Mouse (Mus musculus) liver, embryonic 13.5 days (tissue): ENCODE results near the gene Olfr1098. TPM values are rescaled to one million over a fixed set of nuclear protein-coding genes. Genes with fewer than 3 reads are reported as not detected.

Source experiments
- ATAC-seq: fragments of 200-750 bp; cut with Nextera tagmentation; 2 replicates; pipeline ENCODE4 v1.8.0; 2017; ENCODE audit warnings: low read depth, mild to moderate bottlenecking, moderate number of reproducible peaks, moderate library complexity
- DNase-seq: peaks from one replicate; pipeline ENCODE4 v3.0.0; 2022
- H3K27ac ChIP-seq: fragments of 300-500 bp; sonication (generic); 2 replicates; pipeline ENCODE4 v1.5.1; 2015; ENCODE audit warnings: moderate library complexity, mild to moderate bottlenecking, inconsistent platforms
- H3K27me3 ChIP-seq: fragments of 300-500 bp; sonication (generic); 2 replicates; pipeline ENCODE4 v1.6.1; 2015; ENCODE audit warnings: mild to moderate bottlenecking, inconsistent platforms
- H3K36me3 ChIP-seq: fragments of 300-500 bp; sonication (generic); 2 replicates; pipeline ENCODE4 v1.6.1; 2015; ENCODE audit warnings: mild to moderate bottlenecking, inconsistent platforms
- H3K4me1 ChIP-seq: fragments of 300-500 bp; sonication (generic); replicated peaks from 2 replicates; pipeline ENCODE4 v1.6.1; 2015; ENCODE audit warnings: inconsistent platforms
- H3K4me2 ChIP-seq: fragments of 300-500 bp; sonication (generic); 2 replicates; pipeline ENCODE4 v1.6.1; 2015; ENCODE audit warnings: inconsistent platforms, mild to moderate bottlenecking, moderate library complexity
- H3K4me3 ChIP-seq: fragments of 300-500 bp; sonication (generic); replicated peaks from 2 replicates; pipeline ENCODE4 v1.5.1; 2015; ENCODE audit warnings: mild to moderate bottlenecking, inconsistent platforms
- H3K9ac ChIP-seq: fragments of 300-500 bp; sonication (generic); 2 replicates; pipeline ENCODE4 v1.6.1; 2015; ENCODE audit warnings: mild to moderate bottlenecking, inconsistent platforms
- H3K9me3 ChIP-seq: fragments of 300-500 bp; sonication (generic); replicated peaks from 2 replicates; pipeline ENCODE4 v1.6.1; 2016; ENCODE audit warnings: inconsistent platforms
- WGBS: fragments of 180-500 bp; shearing (Covaris S2); methylation state at CpG from one replicate; pipeline ENCODE4 v1.1.7; 2015; ENCODE audit not compliant: insufficient replicate concordance; 5-methylcytosine and 5-hydroxymethylcytosine counted together
- polyA plus RNA-seq: library from polyadenylated mRNA; unstranded; fragments of >200 nt; fragmentation: Nextera tagmentation; extraction: Ambion mirVana; gene quantifications from 2 replicates; pipeline ENCODE4 v1.2.1, GENCODE M21; 2015

Gene Olfr1098
- polyA plus RNA-seq, result not detected in 2 replicates

DNA sequence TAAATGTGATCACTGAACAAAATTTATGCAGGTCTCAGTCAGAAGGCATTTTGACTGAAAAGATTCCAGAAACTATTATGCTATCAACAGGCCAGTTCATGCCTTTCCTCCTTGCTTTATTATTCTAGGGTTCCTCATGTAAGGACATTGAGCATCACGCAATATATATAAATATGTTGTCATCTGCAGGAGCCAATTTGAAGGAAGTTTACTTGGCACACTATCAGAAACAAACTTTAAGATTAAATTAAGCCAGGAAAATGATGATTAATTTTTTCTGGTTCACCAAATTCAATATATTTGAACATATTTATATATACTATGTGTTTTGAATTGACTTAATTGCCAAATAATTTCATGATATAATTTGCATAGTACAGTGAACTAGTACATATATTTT, at the start of gene Olfr1098:
Olfr1098 (minus strand) TSS at position 101 of the 400 bp plus-strand sequence.
- Histone ChIP-seq H3K27me3 (no peaks in the 10 kb centered on the region), H3K4me2 (no peak within 1 kb of the TSS), H3K9ac (no peak within 1 kb of the TSS), H3K4me1 (no peaks in the 10 kb centered on the region), H3K9me3 (no peaks in the 10 kb centered on the region), H3K36me3 (no peaks in the 10 kb centered on the region), H3K4me3 (no peak within 1 kb of the TSS), H3K27ac (no peak within 1 kb of the TSS)
- no peak for DNase-seq
- no peak for ATAC-seq
- 65% methylated on average over 1 of the region's 1 CpGs for WGBS

DNA sequence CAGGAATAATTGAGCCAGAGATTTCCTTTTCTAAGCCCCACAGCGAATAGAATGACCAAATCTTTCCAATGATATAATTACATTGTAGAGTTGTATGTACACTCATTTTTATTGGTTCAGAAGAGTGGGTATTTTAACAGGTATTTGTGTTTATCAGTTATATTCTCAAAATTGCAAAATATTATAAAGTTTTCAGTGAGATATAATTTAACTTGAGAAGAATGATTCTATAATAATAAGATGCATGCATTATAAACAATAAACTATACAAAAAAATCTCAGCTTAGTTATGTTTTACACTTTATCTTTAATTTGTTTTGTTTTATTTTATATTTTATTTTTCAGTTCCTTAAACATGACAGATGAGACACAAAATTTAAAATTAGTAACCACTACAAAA, 36.2 kb upstream of the Olfr1098 start, which contains the start of gene Olfr1099:
Olfr1099 (minus strand) TSS at position 101 of the 400 bp plus-strand sequence.
- Histone ChIP-seq H3K4me1 (no peaks in the 10 kb centered on the region), H3K36me3 (no peaks in the 10 kb centered on the region), H3K9ac (no peak within 1 kb of the TSS), H3K4me2 (no peak within 1 kb of the TSS), H3K27ac (no peak within 1 kb of the TSS), H3K4me3 (no peak within 1 kb of the TSS), H3K9me3 (no peaks in the 10 kb centered on the region), H3K27me3 (no peaks in the 10 kb centered on the region)
- WGBS, result 64% methylated on average over 1 of the region's 1 CpGs
- no peak for ATAC-seq
- no peak for DNase-seq

DNA sequence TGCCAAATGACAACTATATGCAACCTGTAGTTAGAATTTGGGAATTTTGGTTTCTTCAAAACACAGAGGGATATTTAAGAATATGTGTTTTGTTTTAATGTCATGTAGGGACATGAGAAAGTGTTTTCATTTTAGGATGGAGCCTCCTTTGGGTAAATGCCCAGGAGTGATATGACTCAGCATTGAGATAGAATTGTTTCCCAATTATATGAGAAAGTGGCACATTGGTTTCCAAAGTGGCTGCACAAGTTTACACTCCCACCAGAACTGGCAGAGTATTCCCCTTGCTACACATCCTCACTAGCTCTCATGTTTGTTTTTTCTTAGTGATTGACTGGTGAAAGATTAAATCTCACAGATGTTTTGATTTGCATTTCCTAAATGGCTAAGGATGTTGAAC, 2.2 kb upstream of the Olfr1098 start:
- H3K9me3 ChIP-seq, result no peaks in the 10 kb centered on the region
- ATAC-seq (no peak), DNase-seq (no peak)
- H3K27me3 ChIP-seq, result no peaks in the 10 kb centered on the region
- no peak overlapping the region for H3K4me2 ChIP-seq
- H3K27ac ChIP-seq, result no peak overlapping the region
- H3K9ac ChIP-seq, result no peak overlapping the region
- H3K4me3 ChIP-seq, result no peak overlapping the region
- no peaks in the 10 kb centered on the region for H3K36me3 ChIP-seq
- H3K4me1 ChIP-seq, result no peaks in the 10 kb centered on the region

DNA sequence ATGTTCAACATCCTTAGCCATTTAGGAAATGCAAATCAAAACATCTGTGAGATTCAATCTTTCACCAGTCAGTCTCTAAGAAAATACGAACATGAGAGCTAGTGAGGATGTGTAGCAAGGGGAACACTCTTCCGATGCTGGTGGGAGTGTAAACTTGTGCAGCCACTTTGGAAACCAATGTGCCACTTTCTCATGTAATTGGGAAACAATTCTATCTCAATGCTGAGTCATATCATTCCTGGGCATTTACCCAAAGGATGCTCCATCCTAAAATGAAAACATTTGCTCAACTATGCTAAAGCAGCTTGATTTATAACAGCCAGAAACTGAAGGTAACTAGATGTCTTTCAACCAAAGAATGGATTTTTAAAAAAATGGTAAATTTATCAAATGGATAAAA, 18.7 kb downstream of the Olfr1098 start:
- Histone ChIP-seq H3K27me3 (no peaks in the 10 kb centered on the region), H3K9ac (no peak overlapping the region), H3K36me3 (no peaks in the 10 kb centered on the region), H3K27ac (no peak overlapping the region), H3K4me1 (no peaks in the 10 kb centered on the region), H3K4me2 (no peak overlapping the region), H3K4me3 (no peak overlapping the region), H3K9me3 (no peaks in the 10 kb centered on the region)
- ATAC-seq, result no peak
- WGBS, result 64% methylated on average over 2 of the region's 2 CpGs
- no peak for DNase-seq

DNA sequence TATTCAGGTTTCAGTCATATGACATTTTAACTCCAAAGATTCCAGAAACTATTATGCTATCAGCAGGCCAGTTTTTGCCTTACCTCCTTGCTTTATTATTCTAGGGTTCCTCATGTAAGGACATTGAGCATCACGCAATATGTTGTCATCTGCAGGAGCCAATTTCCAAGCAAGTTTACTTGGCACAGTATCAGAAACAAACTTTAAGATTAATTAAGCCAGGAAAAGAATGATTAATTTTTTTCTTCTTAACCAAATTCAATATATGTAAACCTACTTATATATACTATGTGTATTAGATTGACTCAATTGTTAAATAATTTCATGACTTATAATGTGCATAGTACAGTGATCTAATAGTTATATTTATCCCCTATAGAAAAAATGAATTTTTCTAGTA, 32.2 kb downstream of the Olfr1098 start, which contains the start of gene Olfr1097:
Olfr1097 (minus strand) TSS at position 101 of the 400 bp plus-strand sequence.
- no peaks in the 10 kb centered on the region for H3K9me3 ChIP-seq
- no peak within 1 kb of the TSS for H3K9ac ChIP-seq
- H3K36me3 ChIP-seq, result no peaks in the 10 kb centered on the region
- H3K27me3 ChIP-seq, result no peaks in the 10 kb centered on the region
- no peaks in the 10 kb centered on the region for H3K4me1 ChIP-seq
- no peak within 1 kb of the TSS for H3K27ac ChIP-seq
- WGBS, result 72% methylated on average over 1 of the region's 1 CpGs
- H3K4me3 ChIP-seq, result no peak within 1 kb of the TSS
- no peak for ATAC-seq
- DNase-seq, result no peak
- H3K4me2 ChIP-seq, result no peak within 1 kb of the TSS

DNA sequence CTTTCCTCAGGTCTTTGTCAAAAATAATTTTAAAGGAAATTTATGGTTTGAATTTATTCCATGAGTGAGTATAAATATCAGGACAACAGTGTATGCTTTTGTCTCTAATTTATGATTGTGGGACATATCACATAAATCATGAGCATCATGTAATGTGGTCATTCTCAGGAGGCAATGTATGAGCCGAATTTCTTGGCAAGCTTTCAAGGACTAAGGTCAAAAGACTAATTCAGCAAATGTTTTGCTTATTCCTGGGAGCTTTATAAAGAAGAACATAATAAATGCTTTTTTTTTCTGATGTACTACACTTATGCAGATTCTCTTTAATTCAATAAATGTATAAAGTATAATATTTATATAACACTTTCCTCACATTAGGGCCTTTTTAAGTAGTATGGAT, 49.6 kb downstream of the Olfr1098 start, which contains the start of gene Gm13723:
Gm13723 (minus strand) TSS at position 101 of the 400 bp plus-strand sequence.
- DNase-seq (no peak), ATAC-seq (no peak)
- 38% methylated on average over 1 of the region's 1 CpGs for WGBS
- Histone ChIP-seq H3K9ac (no peak within 1 kb of the TSS), H3K27me3 (no peaks in the 10 kb centered on the region), H3K4me2 (no peak within 1 kb of the TSS), H3K4me1 (no peaks in the 10 kb centered on the region), H3K9me3 (no peaks in the 10 kb centered on the region), H3K27ac (no peak within 1 kb of the TSS), H3K4me3 (no peak within 1 kb of the TSS), H3K36me3 (no peaks in the 10 kb centered on the region)

Other genes starting within 250 kb of the Olfr1098 start
- not detected in 2 replicates for gene Olfr1086, start 244.5 kb downstream of the Olfr1098 start, polyA plus RNA-seq
- gene Olfr1087, start 226.2 kb downstream of the Olfr1098 start, polyA plus RNA-seq, result not detected in 2 replicates
- not detected in 2 replicates for gene Olfr1089, start 190.8 kb downstream of the Olfr1098 start, polyA plus RNA-seq
- gene Olfr1090, start 165.6 kb downstream of the Olfr1098 start, polyA plus RNA-seq, result not detected in 2 replicates
- not detected in 2 replicates for gene Olfr1093, start 142.1 kb downstream of the Olfr1098 start, polyA plus RNA-seq
- gene Olfr141, start 114.5 kb downstream of the Olfr1098 start, polyA plus RNA-seq, result not detected in 2 replicates
- not detected in 2 replicates for gene Olfr1094, start 99.9 kb downstream of the Olfr1098 start, polyA plus RNA-seq
- gene Olfr1095, start 72.8 kb downstream of the Olfr1098 start, polyA plus RNA-seq, result not detected in 2 replicates
- not detected in 2 replicates for gene Gm13723, start 49.7 kb downstream of the Olfr1098 start, polyA plus RNA-seq
- not detected in 2 replicates for gene Olfr1097, start 32.3 kb downstream of the Olfr1098 start, polyA plus RNA-seq
- not detected in 2 replicates for gene Olfr1099, start 36.1 kb upstream of the Olfr1098 start, polyA plus RNA-seq
- gene Olfr1100, start 55.4 kb upstream of the Olfr1098 start, polyA plus RNA-seq, result not detected in 2 replicates
- gene Olfr1101, start 66.7 kb upstream of the Olfr1098 start, polyA plus RNA-seq, result not detected in 2 replicates
- gene Olfr1102, start 73.9 kb upstream of the Olfr1098 start, polyA plus RNA-seq, result not detected in 2 replicates
- not detected in 2 replicates for gene Olfr1104, start 102.5 kb upstream of the Olfr1098 start, polyA plus RNA-seq
- gene Olfr1105, start 112.0 kb upstream of the Olfr1098 start, polyA plus RNA-seq, result not detected in 2 replicates
- gene Olfr1106, start 127.7 kb upstream of the Olfr1098 start, polyA plus RNA-seq, result not detected in 2 replicates
- gene Olfr1107, start 151.3 kb upstream of the Olfr1098 start, polyA plus RNA-seq, result not detected in 2 replicates
- not detected in 2 replicates for gene Olfr1109, start 171.5 kb upstream of the Olfr1098 start, polyA plus RNA-seq
- not detected in 2 replicates for gene Olfr259, start 190.0 kb upstream of the Olfr1098 start, polyA plus RNA-seq
- not detected in 2 replicates for gene Olfr1110, start 215.8 kb upstream of the Olfr1098 start, polyA plus RNA-seq
- not detected in 2 replicates for gene Olfr1111, start 228.1 kb upstream of the Olfr1098 start, polyA plus RNA-seq